9 mouse cellular contexts compared by ENCODE assay signal in the genomic region with DNA sequence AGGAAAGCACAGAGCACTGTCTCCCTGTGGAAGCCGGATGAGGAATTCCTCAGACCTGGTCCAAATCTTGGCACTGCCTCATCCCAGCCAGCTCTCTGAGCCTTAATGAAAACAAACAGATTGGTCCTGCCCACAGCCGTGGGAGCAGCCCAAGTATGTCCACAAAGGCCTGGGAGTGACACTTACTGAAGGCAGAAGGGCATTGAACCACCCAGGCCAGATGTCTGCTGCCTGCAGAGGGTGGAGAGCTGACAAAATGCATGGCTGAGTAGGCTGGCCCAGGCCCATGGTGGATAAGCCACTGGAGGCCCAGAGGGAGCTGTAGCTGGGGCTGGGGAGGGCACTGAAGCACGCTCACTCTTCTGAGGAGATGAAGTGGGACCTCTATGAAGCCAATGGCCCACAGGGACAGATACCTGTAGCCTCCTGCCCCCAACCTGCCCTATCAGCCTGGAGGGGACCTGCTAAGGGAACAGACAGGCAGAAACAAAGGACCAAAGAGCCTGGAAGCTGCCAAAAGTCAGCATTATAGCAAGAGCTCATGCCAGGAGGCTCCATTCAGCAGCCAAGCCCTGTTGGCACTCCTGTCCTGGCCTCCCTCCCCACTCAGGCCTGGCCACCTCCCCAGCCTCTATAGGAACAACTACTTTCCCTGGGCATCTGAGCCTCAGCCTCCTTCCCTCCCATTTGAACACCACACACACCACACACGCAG. TPM values are rescaled to one million over a fixed set of nuclear protein-coding genes. Genes with fewer than 3 reads are reported as not detected.
DNase-seq lines count a peak whose midpoint lies in the region; ATAC-seq and TF ChIP-seq lines count a peak whose summit lies in the region.
"Had no signal": no experiment of that assay in that cellular context is flagged by ENCODE, and none has a peak within 500 bp of the region (broad histone marks: within the 10 kb centered on the region; RNA-seq: fewer than 3 reads in every experiment).

No protein-coding gene starts in this region.

- no peak overlapping the region for H3K9ac ChIP-seq in lung, embryonic 16.5 days (ENCODE audit: low read length)
- 0 out of 2 replicates have a peak overlapping the region, but pooled peaks have one; percentile 46 for H3K9ac ChIP-seq in embryonic facial prominence, embryonic 13.5 days
- H3K9ac ChIP-seq in neural tube, embryonic 15.5 days (replicated peaks): no peak overlapping the region

- H3K27ac ChIP-seq in lung, embryonic 16.5 days (ENCODE audit: low read length): peak overlapping the region; percentile 7
- H3K27ac ChIP-seq in embryonic facial prominence, embryonic 13.5 days: peak overlapping the region; percentile 82
- H3K27ac ChIP-seq in kidney, adult 2 months (ENCODE audit: insufficient read depth, low read depth, low read length): no peak overlapping the region
- peak overlapping the region; percentile 61 for H3K27ac ChIP-seq in neural tube, embryonic 15.5 days (replicated peaks)
- H3K27ac ChIP-seq in heart, embryonic 10.5 days: no peak overlapping the region; the same call in 1 of the 2 replicates

- DNase-seq in lung, postnatal 14 days: no peak
- DNase-seq in kidney, adult 2 months: peak; percentile 36
- no peak for DNase-seq in heart, embryonic 10.5 days (ENCODE audit: low spot score)
- no peak for DNase-seq in layer of hippocampus, postnatal 36 days
- DNase-seq in layer of hippocampus, adult 8-10 months (ENCODE audit: low spot score in 2 of 2): no peak

- TF ChIP-seq POLR2A in kidney, adult 2 months (IDR thresholded peaks at IDR 0.05; ENCODE audit: low read depth, low read length): no peak

- no peak for TF ChIP-seq CTCF in kidney, adult 2 months (conservative IDR thresholded peaks at IDR 0.05; ENCODE audit: insufficient read depth, insufficient read length, low read depth, low read length)

- 32% methylated on average over 4 of the region's 4 CpGs for WGBS in lung, embryonic 16.5 days
- 33% methylated on average over 4 of the region's 4 CpGs for WGBS in embryonic facial prominence, embryonic 13.5 days
- WGBS in kidney, adult 2 months: 72% methylated on average over 4 of the region's 4 CpGs
- 44% methylated on average over 4 of the region's 4 CpGs for WGBS in neural tube, embryonic 15.5 days
- WGBS in heart, embryonic 10.5 days: 37% methylated on average over 4 of the region's 4 CpGs

- no peaks in the 10 kb centered on the region for H3K9me3 ChIP-seq in lung, embryonic 16.5 days (ENCODE audit: control insufficient read depth, low read length)
- no peaks in the 10 kb centered on the region for H3K9me3 ChIP-seq in embryonic facial prominence, embryonic 13.5 days
- H3K9me3 ChIP-seq in neural tube, embryonic 15.5 days (replicated peaks): no peaks in the 10 kb centered on the region
- no peaks in the 10 kb centered on the region for H3K9me3 ChIP-seq in heart, embryonic 10.5 days
- H3K9me3 ChIP-seq: G1E had no signal

- 0 out of 2 replicates have a peak, but pooled peaks have one; percentile 11 for ATAC-seq in lung, embryonic 16.5 days (ENCODE audit: low read depth)
- ATAC-seq in embryonic facial prominence, embryonic 13.5 days (ENCODE audit: insufficient number of reproducible peaks, insufficient read depth, low FRiP score, low TSS enrichment, low read depth): no peak
- ATAC-seq in neural tube, embryonic 15.5 days (ENCODE audit: low FRiP score): no peak

- no peak overlapping the region for H3K4me2 ChIP-seq in lung, embryonic 16.5 days (ENCODE audit: low read depth, low read length)
- H3K4me2 ChIP-seq in embryonic facial prominence, embryonic 13.5 days: no peak overlapping the region
- no peak overlapping the region for H3K4me2 ChIP-seq in neural tube, embryonic 15.5 days

- no peaks in the 10 kb centered on the region for H3K36me3 ChIP-seq in lung, embryonic 16.5 days (ENCODE audit: control insufficient read depth, insufficient read depth, low read length)
- no peaks in the 10 kb centered on the region for H3K36me3 ChIP-seq in embryonic facial prominence, embryonic 13.5 days
- H3K36me3 ChIP-seq in kidney, adult 2 months (ENCODE audit: control insufficient read depth, insufficient read depth, low read length): no peaks in the 10 kb centered on the region
- H3K36me3 ChIP-seq in neural tube, embryonic 15.5 days: no peaks in the 10 kb centered on the region
- H3K36me3 ChIP-seq in heart, embryonic 10.5 days: no peaks in the 10 kb centered on the region
- H3K36me3 ChIP-seq: G1E had no signal

- H3K27me3 ChIP-seq in lung, embryonic 16.5 days (ENCODE audit: control insufficient read depth, insufficient read depth, low read depth, low read length): no peaks in the 10 kb centered on the region
- H3K27me3 ChIP-seq in embryonic facial prominence, embryonic 13.5 days: peaks cover 8% of the 10 kb centered on the region; the same call in 1 of the 2 replicates
- H3K27me3 ChIP-seq in kidney, adult 2 months (replicated peaks; ENCODE audit: control insufficient read depth, insufficient read depth, low read length): no peaks in the 10 kb centered on the region
- no peaks in the 10 kb centered on the region for H3K27me3 ChIP-seq in neural tube, embryonic 15.5 days (replicated peaks)
- H3K27me3 ChIP-seq in heart, embryonic 10.5 days (ENCODE audit: insufficient read depth, poor library complexity, severe bottlenecking): peaks cover 75% of the 10 kb centered on the region

- peaks cover 52% of the 10 kb centered on the region for H3K4me1 ChIP-seq in lung, embryonic 16.5 days (replicated peaks; ENCODE audit: control insufficient read depth, insufficient read depth, low read length)
- H3K4me1 ChIP-seq in embryonic facial prominence, embryonic 13.5 days: peaks cover 89% of the 10 kb centered on the region
- no peaks in the 10 kb centered on the region for H3K4me1 ChIP-seq in kidney, adult 2 months (ENCODE audit: control insufficient read depth, insufficient read depth, low read length)
- peaks cover 94% of the 10 kb centered on the region for H3K4me1 ChIP-seq in neural tube, embryonic 15.5 days
- peaks cover 57% of the 10 kb centered on the region for H3K4me1 ChIP-seq in heart, embryonic 10.5 days

- H3K4me3 ChIP-seq in lung, embryonic 16.5 days (ENCODE audit: low read length): no peak overlapping the region
- no peak overlapping the region for H3K4me3 ChIP-seq in embryonic facial prominence, embryonic 13.5 days
- H3K4me3 ChIP-seq in kidney, adult 2 months (ENCODE audit: insufficient read depth, low read depth, low read length): no peak overlapping the region
- no peak overlapping the region for H3K4me3 ChIP-seq in neural tube, embryonic 15.5 days (replicated peaks)
- no peak overlapping the region for H3K4me3 ChIP-seq in heart, embryonic 10.5 days

RNA-seq across cellular contexts. Expression of a gene that starts 54.6 kb away (rescaled TPM):
- polyA plus RNA-seq in lung, embryonic 16.5 days (2015; fragmentation: Nextera tagmentation; extraction: Ambion mirVana): 7.2 and 7.3 TPM in 2 replicates
- polyA plus RNA-seq in embryonic facial prominence, embryonic 13.5 days (2015; fragmentation: Nextera tagmentation; extraction: Ambion mirVana): 15.2 and 15.8 TPM in 2 replicates
- polyA plus RNA-seq in kidney, adult 2 months (2012; rRNA removed): 17.8 and 18.1 TPM in 2 replicates
- 11.2 and 11.5 TPM in 2 replicates for polyA plus RNA-seq in neural tube, embryonic 15.5 days (2015; fragmentation: Nextera tagmentation; extraction: Ambion mirVana)
- 4.0 and 6.0 TPM in 2 replicates for polyA plus RNA-seq in heart, embryonic 10.5 days (2016; fragmentation: Nextera tagmentation; extraction: Ambion mirVana)
- 100 to 1,000 TPM; 212 to 230 TPM for total RNA-seq in layer of hippocampus, postnatal 36 days (2021)
- 100 to 1,000 TPM; 192 to 215 (median 201) TPM for total RNA-seq in layer of hippocampus, adult 8-10 months (2022)

Comparison
In these comparisons a context has a peak if more than half of its experiments do, and no peak if none do; other contexts are left out.
1. H3K27ac ChIP-seq: peak in lung, embryonic 16.5 days (single experiment), embryonic facial prominence, embryonic 13.5 days (single experiment) and neural tube, embryonic 15.5 days (single experiment); none in kidney, adult 2 months (single experiment) and heart, embryonic 10.5 days (single experiment).